Mouse (Mus musculus) lung, embryonic 14.5 days (tissue): Measurements from ENCODE around the gene D430042O09Rik. TPM values are rescaled to one million over a fixed set of nuclear protein-coding genes. Genes with fewer than 3 reads are reported as not detected.

Experiments used
- ATAC-seq: fragments of 200-750 bp; cut with Nextera tagmentation; 2 replicates; pipeline ENCODE4 v1.8.0; 2017; ENCODE audit warnings: mild to moderate bottlenecking, moderate TSS enrichment, moderate library complexity; ENCODE audit not compliant: insufficient read depth
- DNase-seq: peaks from one replicate; pipeline ENCODE4 v3.0.0-alpha.2; 2015
- H3K27ac ChIP-seq: fragments of 300-500 bp; sonication (generic); 2 replicates; pipeline ENCODE4 v1.5.1; 2014; ENCODE audit warnings: low read depth, mild to moderate bottlenecking, moderate library complexity
- H3K27me3 ChIP-seq: fragments of 300-500 bp; sonication (generic); 2 replicates; pipeline ENCODE4 v1.6.1; 2014; ENCODE audit warnings: low read length, control low read depth; ENCODE audit not compliant: insufficient read depth
- H3K36me3 ChIP-seq: fragments of 300-500 bp; sonication (generic); 2 replicates; pipeline ENCODE4 v1.6.1; 2014; ENCODE audit warnings: control low read depth; ENCODE audit not compliant: insufficient read depth
- H3K4me1 ChIP-seq: fragments of 300-500 bp; sonication (generic); 2 replicates; pipeline ENCODE4 v1.6.1; 2014; ENCODE audit warnings: antibody characterized with exemption, control low read depth; ENCODE audit not compliant: insufficient read depth
- H3K4me2 ChIP-seq: fragments of 300-500 bp; sonication (generic); 2 replicates; pipeline ENCODE4 v1.6.1; 2014; ENCODE audit warnings: mild to moderate bottlenecking
- H3K4me3 ChIP-seq: fragments of 300-500 bp; sonication (generic); 2 replicates; pipeline ENCODE4 v1.5.1; 2014; ENCODE audit warnings: low read depth, low read length
- H3K9ac ChIP-seq: fragments of 300-500 bp; sonication (generic); 2 replicates; pipeline ENCODE4 v1.6.1; 2014
- H3K9me3 ChIP-seq: fragments of 300-500 bp; sonication (generic); 2 replicates; pipeline ENCODE4 v1.6.1; 2016; ENCODE audit warnings: low read depth, low read length, control low read depth
- CTCF ChIP-seq: IDR thresholded peaks from 2 replicates; pipeline ENCODE4 v1.5.1; 2016; ENCODE audit warnings: antibody characterized with exemption, low read depth
- WGBS: fragments of 180-500 bp; shearing (Covaris S2); extraction: QIAGEN DNeasy Blood & Tissue Kit; methylation state at CpG from one replicate; pipeline ENCODE4 v1.1.7; 2014; 5-methylcytosine and 5-hydroxymethylcytosine counted together
- polyA plus RNA-seq: library from polyadenylated mRNA; unstranded; fragments of >200 nt; fragmentation: Nextera tagmentation; extraction: Ambion mirVana; gene quantifications from 2 replicates; pipeline ENCODE4 v1.2.1, GENCODE M21; 2014

Gene D430042O09Rik
- polyA plus RNA-seq, 1 experiment from 2014 or later: 10.9 TPM

DNA sequence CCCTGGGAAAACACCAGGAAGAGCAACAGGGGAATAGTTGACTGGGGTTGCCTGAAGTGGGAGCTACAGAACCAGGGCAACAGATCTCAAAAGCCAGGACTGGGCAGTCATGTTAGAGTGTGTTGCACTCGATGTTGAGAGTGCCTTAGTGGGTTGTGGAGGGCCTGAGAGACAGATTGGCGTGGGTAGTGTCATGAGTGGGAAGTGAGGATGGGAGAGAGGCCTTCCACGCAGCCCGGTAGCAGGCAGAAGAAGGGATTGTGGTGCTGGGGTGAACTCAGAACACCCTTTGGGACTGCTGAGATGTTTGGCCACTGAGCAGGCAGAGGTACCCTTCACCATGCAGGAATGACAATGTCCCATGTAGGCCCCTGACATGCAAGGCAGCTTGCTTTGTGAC lies 189.4 kb downstream of the D430042O09Rik start:
- no peaks in the 10 kb centered on the region for H3K36me3 ChIP-seq
- TF ChIP-seq CTCF: no peak
- no peak overlapping the region for H3K4me3 ChIP-seq
- no peak overlapping the region for H3K9ac ChIP-seq
- ATAC-seq (no peak), DNase-seq (no peak)
- H3K27me3 ChIP-seq: no peaks in the 10 kb centered on the region
- H3K4me1 ChIP-seq: no peaks in the 10 kb centered on the region
- WGBS: 76% methylated on average over 4 of the region's 4 CpGs
- no peak overlapping the region for H3K27ac ChIP-seq
- no peak overlapping the region for H3K4me2 ChIP-seq
- no peaks in the 10 kb centered on the region for H3K9me3 ChIP-seq

DNA sequence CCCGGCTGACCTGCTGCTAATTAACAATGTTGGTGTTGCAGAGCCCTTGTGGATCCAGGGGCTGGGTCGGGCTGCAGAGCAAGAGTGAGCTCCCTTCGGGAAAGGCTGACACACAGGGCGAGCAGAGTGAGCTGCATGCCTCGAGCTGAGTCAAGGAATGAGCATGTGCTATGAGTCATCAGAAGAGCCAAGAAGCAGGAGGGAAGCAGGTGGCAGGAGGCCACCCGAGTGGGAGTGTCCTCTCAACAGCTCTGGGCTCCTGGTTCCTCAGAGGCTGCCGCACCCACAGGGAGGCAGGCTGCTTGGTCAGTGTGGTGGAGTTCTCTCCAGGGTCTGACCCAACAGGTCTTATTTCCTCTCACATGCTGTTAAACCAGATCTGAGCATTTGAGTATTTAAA lies 191.3 kb downstream of the D430042O09Rik start:
- DNase-seq (peak; percentile 46), ATAC-seq (peak; percentile 63)
- Histone ChIP-seq H3K9ac (no peak overlapping the region), H3K9me3 (no peaks in the 10 kb centered on the region), H3K4me2 (no peak overlapping the region), H3K27ac (no peak overlapping the region), H3K27me3 (no peaks in the 10 kb centered on the region), H3K36me3 (no peaks in the 10 kb centered on the region), H3K4me3 (no peak overlapping the region), H3K4me1 (no peaks in the 10 kb centered on the region)
- 36% methylated on average over 7 of the region's 7 CpGs for WGBS
- no peak for TF ChIP-seq CTCF

DNA sequence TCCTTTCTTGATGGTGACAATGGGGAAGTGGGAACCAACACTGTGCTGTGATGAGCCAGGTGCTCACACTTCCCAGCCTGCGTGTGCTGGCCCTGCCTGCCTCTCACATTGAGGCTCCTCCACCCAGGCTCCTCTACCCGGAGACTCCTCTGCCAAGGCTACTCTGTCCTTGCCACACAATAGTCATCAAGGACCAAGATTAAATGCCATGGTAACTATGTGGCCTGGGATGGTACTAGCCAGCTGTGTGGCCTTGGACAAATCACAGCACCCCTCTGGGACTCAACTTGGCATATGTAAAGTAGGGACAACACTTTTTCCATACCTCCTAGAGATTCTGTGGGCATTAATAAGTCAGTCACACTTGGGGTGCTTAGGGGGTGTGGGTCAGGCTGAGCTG lies 192.2 kb downstream of the D430042O09Rik start:
- no peak overlapping the region for H3K4me3 ChIP-seq
- 58% methylated on average over 2 of the region's 2 CpGs for WGBS
- no peaks in the 10 kb centered on the region for H3K4me1 ChIP-seq
- H3K4me2 ChIP-seq: no peak overlapping the region
- no peak for ATAC-seq
- no peak for TF ChIP-seq CTCF
- no peaks in the 10 kb centered on the region for H3K9me3 ChIP-seq
- no peaks in the 10 kb centered on the region for H3K27me3 ChIP-seq
- no peak overlapping the region for H3K9ac ChIP-seq
- H3K36me3 ChIP-seq: no peaks in the 10 kb centered on the region
- DNase-seq: no peak
- H3K27ac ChIP-seq: no peak overlapping the region

DNA sequence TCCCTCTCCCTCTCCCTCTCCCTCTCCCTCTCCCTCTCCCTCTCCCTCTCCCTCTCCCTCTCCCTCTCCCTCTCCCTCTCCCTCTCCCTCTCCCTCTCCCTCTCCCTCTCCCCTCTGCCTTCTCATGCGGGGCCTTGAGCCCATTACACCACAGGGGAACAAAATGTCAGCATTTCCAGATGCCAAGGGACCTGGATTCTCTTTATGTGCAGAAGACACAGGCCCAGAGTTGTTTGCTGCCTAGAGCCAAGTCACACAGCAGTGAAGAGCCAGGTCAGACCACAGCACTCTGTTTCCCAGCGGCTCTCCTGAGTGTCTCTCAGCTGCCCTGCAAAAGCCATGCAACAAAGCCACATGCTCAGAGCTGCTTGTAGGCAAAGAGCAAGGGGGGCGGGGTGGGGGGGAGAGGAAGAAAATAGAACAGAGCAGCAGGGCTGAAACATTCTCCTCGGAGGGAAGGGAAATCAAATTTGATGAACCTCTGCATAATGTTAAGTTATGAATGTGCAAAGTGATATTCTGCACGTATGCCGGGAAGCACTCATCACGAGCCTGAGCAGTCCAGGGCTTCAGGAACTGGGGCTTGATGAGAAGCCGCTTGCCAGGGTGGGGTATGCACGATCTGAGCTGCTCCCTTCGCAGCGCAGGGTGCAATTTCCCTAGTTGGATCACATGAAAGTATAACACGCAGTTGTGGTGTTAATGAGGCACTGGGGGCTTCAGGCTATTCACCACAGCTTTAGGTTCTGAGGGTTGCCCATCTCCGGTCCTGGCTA lies 192.9 kb downstream of the D430042O09Rik start:
- Histone ChIP-seq H3K4me1 (no peaks in the 10 kb centered on the region), H3K27ac (no peak overlapping the region), H3K9ac (no peak overlapping the region), H3K4me3 (no peak overlapping the region), H3K9me3 (no peaks in the 10 kb centered on the region), H3K36me3 (no peaks in the 10 kb centered on the region), H3K4me2 (no peak overlapping the region), H3K27me3 (no peaks in the 10 kb centered on the region)
- DNase-seq (no peak), ATAC-seq (no peak)
- 56% methylated on average over 13 of the region's 13 CpGs for WGBS
- TF ChIP-seq CTCF: no peak

DNA sequence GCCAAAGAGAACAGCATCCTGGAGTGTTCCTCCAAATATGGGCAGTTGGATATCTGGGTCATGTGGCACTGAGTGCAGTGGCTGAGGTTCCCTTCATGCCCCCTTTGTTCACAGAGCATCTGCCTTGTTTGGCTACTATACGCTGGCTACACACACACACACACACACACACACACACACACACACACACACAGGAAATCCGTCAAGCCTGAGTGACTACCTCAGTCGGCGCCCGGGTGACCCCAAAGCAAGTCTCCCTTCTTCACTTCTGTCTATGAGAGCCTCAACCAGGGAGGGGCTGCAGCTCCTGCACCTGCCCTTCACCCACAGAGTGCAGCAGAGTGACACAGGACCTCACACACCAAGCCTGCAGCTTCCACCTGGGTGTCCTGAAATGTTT lies 213.1 kb downstream of the D430042O09Rik start:
- Histone ChIP-seq H3K9me3 (no peaks in the 10 kb centered on the region), H3K27ac (no peak overlapping the region), H3K4me2 (no peak overlapping the region), H3K4me1 (no peaks in the 10 kb centered on the region), H3K36me3 (no peaks in the 10 kb centered on the region), H3K9ac (no peak overlapping the region), H3K4me3 (no peak overlapping the region), H3K27me3 (no peaks in the 10 kb centered on the region)
- ATAC-seq (no peak), DNase-seq (no peak)
- 66% methylated on average over 5 of the region's 5 CpGs for WGBS
- TF ChIP-seq CTCF: no peak

DNA sequence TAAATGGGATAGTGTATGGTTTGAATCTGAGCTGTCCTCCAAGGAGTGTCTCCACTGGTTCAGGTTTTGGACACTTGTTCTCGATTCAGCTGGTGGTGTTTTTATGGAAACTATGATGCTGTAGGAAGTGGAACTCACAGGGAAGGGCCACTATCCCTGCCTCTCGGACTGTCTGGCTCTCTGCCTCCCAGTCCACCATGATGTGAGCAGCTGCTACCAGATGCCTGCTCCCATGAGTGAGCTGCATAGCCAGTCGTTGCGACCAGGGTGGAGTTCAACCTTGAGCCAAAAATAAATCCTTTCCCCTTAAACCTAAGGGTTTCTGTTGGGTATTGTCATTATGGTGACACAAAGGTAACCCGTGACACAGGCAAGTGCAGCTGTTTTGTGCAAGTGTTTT lies 216.4 kb downstream of the D430042O09Rik start:
- Histone ChIP-seq H3K9ac (no peak overlapping the region), H3K9me3 (no peaks in the 10 kb centered on the region), H3K4me1 (no peaks in the 10 kb centered on the region), H3K27ac (no peak overlapping the region), H3K27me3 (no peaks in the 10 kb centered on the region), H3K36me3 (no peaks in the 10 kb centered on the region), H3K4me2 (no peak overlapping the region), H3K4me3 (no peak overlapping the region)
- no peak for TF ChIP-seq CTCF
- ATAC-seq (no peak), DNase-seq (no peak)
- 76% methylated on average over 5 of the region's 5 CpGs for WGBS

Other genes with a start within 250 kb of the D430042O09Rik start
- 153 and 156 TPM in 2 replicates for gene Nsmce1, start 216.3 kb upstream of the D430042O09Rik start, polyA plus RNA-seq
- gene Il4ra, start 155.8 kb upstream of the D430042O09Rik start, polyA plus RNA-seq: 11.3 and 12.6 TPM in 2 replicates
- 0.14 and 0.41 TPM in 2 replicates for gene Il21r, start 104.5 kb upstream of the D430042O09Rik start, polyA plus RNA-seq
- 33.5 and 37.0 TPM in 2 replicates for gene Gtf3c1, start 108 bp upstream of the D430042O09Rik start, polyA plus RNA-seq